Mouse (Mus musculus) layer of hippocampus, postnatal 14 days (tissue): ENCODE data around the gene Olfr70. TPM values are rescaled to one million over a fixed set of nuclear protein-coding genes. Genes with fewer than 3 reads are reported as not detected.

Experiments used
- DNase-seq, 2 experiments: peaks; one replicate each; pipeline ENCODE4 v3.0.0; 2021 to 2022; ENCODE audit warnings: low spot score in 2 of 2, mixed read lengths in 1 of 2
- long read RNA-seq, 2 experiments: library from polyadenylated mRNA; stranded (forward); transcript quantifications; one replicate each; pipeline ENCODE4 v2.0.0; 2021
- total RNA-seq, 2 experiments: library from RNA; stranded (reverse); gene quantifications; 2 replicates each; pipeline ENCODE4 v1.2.3; 2021

The Olfr70 gene
- total RNA-seq = not detected
- long read RNA-seq, experiment 1 = 0 reads
- long read RNA-seq, experiment 2 = 0 reads

DNA sequence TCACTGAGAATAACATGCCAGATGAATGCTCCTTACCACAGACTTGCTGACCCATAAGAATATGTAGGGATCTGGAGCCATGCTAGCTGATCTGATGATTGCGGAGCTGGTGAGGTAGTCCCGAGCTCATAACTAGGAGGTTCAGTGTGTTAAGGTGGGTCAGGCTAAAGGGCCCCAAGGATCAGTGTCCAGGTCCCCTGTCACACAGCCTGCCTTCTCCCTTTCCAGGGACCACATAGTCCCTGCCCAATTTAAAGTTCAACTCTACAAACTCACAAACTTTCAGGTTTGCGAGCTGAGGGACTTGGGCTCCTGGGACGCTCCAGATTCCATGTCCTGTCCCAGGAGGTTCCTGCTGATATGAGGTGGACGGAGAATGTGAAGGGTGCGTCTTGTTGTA is at the start of gene Olfr70:
Gene Olfr70, minus strand, starts transcription at position 101 of the 400 bp plus-strand sequence.
- no peak for DNase-seq

DNA sequence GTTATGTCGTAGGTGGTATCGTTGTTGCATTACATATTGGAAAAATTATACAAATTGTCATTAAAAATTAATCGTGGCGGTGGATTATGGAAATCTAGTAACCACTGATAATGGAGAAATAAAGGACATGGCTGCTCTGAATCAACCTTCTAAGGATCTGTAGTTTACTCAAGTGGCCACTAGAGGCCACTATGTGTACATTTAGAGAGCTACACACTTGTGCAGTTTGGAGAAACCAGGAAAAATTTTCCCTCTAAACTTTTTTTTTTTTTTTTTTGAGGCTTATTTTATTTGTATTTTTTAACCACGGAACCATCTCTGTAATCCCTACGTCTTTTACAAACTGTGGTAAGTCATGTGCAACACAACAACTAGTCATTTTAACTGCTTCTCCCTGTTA is 44.6 kb upstream of the Olfr70 start:
- DNase-seq = peak in 1 of 2 experiments; percentile 62

DNA sequence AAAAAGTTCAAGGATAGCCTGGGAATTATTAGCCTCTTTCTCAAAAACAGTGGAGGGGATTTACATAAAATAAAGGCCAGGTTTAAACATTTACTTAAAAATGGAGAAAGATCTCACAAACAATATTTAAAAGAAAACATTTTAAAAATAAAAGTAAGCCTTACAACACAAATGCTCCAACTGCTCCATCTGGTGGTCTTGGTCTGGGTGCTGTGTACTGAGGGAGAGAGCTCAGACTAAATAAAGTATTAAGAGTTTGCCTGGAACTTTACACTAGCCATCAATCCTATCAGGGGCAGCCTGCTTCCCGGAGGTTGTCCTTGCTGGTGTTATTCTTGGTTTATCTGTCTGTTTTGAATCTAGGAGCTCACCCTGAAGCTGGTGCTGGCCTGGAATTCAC is 42.5 kb upstream of the Olfr70 start:
- DNase-seq = no peak

DNA sequence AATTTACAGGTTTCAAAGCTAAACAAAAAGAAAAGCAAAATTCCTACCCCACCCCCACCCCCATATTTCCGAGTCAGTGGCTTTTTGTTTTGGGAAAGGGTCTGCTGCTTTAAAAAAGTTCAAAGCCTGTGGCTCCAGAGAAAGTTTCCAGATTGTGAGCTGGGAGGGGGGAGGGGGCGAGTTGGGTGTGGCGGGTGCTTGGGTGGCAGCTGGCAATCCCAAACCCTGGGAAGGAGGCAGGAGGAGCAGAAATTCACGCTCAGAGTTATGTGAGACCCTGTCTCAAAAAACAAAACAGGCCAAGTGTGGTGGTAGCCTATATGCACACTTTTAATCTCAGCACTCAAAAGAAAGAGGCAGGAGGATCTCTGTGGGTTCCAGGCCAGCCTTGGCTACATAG is 42.0 kb upstream of the Olfr70 start:
- DNase-seq = no peak

DNA sequence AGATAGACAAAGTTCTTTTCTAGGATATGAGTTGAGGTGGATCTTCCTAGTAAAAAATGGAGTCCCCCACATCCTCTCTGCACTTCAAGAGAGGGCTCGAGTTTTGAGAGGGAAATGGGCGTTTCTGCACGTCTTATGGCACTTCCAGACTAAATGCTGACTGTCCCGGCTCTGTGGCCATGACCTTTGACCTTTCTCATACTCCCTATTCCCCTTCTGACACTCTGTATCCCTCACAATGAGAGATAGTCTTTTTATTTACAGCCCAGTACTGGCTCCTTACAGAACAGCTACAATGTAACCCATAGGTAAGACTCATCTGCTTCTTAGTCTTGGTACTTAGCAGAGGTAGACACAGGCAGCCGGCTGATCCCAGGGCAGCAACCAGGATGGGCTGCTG is 40.9 kb upstream of the Olfr70 start:
- no peak for DNase-seq

DNA sequence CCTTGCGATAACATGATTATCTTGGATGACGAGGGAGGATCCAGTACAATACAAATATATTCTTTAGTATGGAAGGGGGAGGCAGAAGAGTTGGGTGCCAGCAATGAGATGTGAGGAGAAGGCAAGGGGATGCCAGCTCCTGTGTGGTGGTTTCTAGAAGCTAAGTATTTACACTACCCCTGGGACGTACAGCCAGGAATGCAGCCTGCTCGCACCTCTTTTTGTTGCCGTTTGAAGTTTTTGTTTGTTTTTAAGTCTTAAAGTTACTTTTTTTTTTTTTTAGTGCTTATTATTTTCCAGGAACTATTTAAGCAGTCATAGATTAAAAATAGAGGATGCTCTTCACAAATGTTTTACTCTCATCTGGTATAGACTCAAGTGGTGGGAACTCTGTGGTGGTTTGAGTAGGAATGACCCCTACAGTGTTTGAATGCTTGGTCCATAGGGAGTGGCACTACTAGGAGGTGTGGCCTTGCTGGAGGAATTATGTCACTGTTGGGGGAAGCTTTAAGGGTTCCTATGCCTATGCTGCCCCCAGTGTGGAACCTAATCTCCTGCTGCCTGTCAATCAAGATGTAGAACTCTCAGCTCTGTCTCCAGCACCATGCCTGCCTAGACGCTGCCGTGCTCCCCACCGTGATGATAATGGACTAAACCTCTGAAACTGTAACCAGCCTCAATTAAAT is 38.5 kb upstream of the Olfr70 start:
- no peak for DNase-seq

DNA sequence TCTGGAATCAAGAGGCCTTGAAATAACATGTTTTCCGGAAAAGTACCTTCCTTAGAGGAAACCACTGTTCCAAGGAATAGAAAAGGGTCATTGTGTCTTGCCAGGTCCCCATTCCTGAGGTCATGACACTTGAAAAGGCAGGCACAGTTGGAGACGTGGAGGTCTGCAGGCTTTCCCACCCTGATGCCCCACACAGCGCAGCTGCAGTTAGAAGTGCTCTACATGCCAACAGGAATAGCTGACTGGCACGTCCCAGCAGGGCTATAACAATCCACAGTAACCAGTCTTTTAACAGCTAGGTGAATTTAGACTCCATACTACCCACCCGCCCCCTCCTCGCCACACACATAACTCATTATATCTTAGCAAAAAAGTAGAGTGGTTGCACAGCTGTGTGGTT is 36.5 kb upstream of the Olfr70 start:
- DNase-seq = no peak

DNA sequence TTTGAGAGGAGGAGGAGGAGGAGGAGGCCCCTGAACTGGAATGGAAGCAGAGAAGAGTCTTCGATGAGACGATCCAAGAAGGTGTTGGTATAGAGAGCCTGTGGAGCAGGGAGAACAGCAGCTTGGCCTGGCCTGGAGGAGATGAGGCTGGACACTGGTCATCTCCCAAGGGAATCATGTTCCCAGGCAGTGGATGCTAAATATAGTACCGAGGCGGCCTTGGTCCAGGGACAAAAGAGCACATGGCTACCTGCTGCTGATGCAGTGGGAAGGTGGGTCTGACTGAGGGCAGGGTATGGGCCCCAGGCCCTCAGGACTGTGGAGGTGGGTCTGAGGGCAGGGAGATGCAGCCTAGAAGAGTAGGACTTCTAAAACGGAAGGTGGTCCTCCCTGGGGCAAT is 32.6 kb upstream of the Olfr70 start:
- no peak for DNase-seq

DNA sequence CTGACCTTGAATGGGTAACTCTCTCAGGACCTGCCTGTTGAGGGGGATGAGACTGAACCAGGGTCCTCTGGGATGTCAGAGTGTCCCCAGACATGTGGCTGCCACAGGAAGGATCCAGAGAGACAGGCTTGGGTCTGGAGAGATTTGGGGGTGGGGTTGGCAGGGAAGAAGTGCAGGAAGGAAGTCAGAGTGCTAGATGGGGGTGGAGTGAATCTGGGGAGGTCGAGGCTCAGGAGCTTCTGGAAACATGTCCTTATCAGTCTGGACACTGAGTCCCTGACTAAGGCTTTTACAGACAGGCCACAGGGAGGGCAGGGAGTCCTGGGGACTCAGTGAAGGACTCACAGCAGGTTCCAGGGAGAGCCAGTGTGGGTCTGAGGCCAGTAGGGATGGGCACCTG is 31.6 kb upstream of the Olfr70 start:
- no peak for DNase-seq

DNA sequence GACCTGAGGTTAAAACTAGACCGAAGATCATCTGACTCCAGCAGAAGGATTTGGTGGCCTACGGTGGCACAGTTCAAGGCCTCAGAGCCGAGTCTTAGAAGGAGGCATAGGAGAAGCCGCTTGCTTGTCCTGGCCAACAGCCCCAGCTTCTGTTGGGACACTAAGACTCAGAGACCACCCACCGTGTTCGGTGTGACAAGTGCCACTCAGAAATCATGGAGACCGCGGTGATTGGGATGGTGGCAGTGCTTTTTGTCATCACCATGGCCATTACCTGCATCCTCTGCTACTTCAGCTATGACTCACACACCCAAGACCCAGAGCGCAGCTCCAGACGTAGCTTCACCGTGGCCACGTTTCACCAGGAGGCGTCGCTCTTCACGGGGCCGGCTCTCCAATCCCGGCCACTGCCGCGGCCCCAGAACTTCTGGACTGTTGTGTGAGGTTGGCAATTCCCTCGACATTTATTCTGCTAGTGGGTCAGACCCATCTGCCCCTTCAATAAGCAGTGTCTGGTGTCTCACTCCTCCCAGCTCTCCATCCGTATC is 30.2 kb upstream of the Olfr70 start:
- no peak for DNase-seq

DNA sequence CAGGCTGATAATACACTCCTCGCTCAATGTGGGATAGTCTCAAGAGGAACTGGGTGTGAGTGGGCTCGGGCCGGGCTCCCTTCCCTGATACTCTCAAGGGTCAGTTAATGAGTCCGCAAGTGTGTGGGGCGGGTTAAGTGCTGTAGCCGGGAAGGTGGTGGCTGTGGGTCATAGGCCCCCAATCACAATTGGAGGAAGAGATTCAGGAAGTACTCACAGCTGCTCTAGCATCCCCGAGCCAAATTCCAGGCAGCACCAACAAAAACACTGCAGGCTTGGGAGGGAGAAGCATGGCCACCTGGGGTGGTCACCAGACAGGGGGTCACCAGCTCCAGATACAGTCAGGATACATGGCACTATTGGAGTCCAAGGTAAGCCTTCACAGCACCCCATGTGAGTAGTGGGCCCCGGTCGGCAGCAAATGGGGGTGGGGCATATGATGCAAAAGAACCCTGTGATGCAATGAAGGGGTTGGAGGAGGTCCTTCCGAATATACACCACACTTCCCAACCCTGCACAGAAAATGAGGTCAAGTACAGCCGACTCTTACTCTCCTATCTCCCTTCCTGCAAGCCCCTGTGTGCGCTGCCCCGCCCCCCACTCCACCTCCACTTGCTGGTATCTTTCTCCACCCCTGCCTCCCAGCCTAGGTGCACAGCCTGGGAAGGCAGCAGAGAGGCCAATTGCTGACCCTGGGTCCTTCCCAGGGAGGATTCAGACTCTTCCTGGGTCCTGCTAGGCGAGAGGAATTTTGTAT is 29.4 kb upstream of the Olfr70 start, which contains the start of gene Spaar:
Gene Spaar, plus strand, starts transcription at position 241 of the 757 bp plus-strand sequence.
- DNase-seq = no peak

DNA sequence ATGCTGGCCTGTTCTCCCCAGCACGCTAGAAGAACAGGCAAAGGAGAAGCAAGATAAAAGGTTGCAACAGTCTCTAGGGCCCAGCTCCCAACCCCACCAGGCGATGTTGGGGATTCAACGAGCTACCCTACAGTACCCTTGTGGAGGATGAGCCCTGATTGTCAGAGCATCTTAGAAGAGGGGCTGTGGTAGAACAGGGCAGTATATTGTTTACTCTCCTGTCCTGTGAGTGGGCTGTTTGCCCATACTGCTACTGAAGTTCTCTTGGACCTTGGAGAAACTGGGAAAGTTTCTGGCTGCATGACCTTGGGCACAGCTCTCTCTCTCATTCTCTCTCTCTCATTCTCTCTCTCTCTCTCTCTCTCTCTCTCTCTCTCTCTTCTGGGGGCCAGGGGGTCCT is 28.5 kb upstream of the Olfr70 start:
- no peak for DNase-seq

DNA sequence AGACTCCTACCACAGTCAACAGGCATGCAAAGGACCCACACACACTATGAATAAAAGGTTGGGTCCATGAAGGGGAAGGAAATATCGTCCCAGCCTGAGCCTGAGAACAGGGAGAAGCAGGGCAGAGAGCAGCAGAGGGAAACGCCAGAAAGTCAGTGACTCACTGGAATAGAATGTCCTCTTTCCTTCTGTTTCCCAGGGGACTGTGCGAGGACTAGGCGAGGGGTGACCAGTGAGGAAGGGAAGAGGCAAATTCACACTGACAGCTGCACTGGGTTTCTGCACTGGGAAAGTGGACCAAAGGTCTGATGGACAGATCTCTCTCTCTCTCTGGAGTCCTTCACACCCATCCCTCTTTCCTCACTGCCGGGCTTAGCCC is 28.0 kb upstream of the Olfr70 start:
- no peak for DNase-seq

DNA sequence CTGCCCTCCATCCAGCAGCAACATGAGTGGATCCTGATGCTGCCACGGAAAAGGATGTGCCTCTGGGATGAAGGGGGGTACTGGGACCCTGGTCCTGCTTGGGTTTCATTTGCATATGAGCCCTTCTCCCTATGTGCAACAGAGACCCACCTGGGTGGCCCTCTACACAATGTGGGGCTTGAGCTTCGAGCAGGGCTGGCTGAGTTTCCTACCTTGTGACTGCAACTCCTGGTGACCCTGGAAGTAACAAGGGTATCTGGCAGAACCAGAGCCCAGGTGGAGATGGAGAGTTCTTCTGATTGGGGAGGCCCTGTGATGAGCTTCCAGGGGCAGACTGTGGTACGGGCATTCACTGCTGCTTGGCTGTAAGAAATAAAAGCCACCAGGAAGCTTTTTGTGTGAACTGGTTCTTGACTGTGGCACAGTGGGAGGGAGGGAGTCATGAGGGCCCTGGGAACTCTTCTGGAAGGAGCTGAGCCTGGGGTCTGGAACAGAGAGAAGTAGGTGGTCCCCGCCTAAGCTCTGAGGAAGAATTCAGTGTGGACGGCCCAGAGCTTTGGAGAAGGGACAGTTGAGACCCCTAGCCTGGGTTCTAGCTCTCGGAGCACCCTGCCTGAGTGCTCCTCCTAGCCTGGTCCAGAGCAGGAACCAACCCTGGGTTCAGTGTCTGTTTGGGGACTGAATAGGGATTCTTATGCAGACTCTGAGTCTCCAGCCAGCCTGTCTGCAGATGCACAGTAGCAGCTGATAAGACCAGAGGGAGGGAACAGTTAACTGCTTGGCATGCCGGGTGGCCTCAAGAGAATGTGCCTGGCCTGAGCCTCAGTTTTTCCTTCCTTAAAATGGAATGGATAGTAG is 27.3 kb upstream of the Olfr70 start:
- no peak for DNase-seq

DNA sequence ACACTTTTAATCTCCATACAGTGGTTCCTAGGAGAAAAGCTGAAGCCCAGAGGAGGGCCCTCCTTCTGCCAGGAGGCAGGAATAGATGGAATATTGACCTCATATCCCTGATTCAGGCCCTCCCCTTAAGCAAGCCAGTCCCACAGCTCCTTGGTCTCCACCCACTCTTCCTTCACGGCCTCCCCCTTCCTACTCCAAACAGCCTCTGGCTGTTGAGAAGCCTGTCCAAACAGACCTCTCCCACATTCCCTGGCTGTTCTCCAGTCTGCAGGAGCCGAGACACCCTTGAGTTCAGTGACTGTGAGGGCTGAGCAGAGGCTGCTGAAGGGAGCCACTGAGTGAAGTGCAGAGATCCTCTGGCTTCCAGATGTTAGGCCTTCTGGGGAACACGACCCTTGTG is 26.4 kb upstream of the Olfr70 start, which contains the start of gene Hrct1:
Gene Hrct1, plus strand, starts transcription at position 194 of the 400 bp plus-strand sequence.
- DNase-seq = no peak

DNA sequence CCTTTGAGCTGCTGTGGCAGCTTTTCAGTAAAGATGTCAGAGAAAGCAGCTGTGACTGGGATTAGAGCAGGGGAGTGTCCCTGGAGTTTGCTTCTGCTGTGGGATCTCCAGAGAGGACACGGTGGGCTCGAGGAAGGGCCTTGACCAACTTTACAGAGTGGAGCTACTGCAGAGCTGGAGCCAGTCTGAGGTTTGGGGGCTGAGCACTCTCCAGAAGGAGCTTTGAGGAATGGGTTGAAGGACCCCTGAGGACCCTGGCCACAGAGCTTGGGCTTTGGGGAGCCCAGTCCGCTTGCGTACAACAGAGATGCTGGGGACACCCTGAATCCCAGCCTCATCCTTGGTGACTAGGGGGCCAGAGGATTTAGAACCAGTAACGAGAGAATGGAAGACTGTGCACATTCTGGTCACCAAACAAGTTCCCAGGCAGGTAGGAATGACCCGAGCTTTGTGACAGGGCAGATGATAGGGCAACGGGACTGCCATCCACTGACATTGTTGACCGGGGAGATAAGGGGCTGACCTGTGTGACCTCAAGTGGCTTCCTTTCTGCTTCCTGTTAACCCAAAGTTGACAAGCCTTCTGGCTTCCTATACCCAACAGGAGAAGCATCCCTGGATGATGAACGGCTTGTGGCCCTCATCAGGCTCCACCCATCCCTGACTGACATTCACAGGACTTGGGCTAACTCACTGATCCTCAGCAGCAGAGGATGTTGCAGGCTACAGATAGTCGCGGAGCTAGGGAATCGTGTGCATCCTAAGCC is 25.8 kb upstream of the Olfr70 start:
- DNase-seq = no peak

DNA sequence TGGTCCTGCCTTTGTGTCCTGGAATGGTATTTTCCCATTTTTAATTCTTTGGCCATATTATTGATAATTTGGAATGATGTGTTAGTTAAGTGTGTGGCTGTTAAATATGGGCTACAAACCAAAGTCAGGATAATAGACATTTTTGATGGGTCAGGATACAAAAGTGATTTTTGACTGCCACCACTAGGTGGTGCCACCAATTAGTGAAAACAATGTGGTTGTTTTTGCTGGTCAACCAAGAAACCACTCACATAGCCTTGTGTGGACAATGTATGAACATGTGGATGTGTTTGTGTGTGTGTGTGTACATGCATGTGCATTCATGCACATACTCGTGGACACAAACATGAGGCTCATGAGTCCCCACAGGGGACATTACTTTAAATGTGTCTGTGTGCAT is 24.2 kb upstream of the Olfr70 start:
- DNase-seq = peak in 1 of 2 experiments; percentile 36

DNA sequence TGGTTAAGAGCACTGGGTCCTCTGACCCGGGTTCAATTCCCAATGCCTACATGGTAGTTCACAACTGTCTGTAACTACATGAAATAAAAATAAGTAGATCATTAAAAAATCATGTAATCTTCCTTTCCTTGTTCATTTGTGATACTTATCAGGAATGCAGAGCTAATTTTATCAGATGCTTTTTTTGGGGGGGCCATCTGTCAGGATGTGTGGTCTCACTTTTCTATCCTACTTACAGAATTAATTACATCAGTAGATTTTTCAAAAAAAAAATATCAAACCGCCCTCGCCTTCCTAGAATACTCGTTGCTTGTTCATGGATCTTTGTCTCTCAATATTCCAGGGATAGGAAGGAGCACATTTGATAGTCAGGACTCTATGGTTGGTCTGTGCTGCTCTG is 21.6 kb upstream of the Olfr70 start:
- peak in 1 of 2 experiments; percentile 53 for DNase-seq

DNA sequence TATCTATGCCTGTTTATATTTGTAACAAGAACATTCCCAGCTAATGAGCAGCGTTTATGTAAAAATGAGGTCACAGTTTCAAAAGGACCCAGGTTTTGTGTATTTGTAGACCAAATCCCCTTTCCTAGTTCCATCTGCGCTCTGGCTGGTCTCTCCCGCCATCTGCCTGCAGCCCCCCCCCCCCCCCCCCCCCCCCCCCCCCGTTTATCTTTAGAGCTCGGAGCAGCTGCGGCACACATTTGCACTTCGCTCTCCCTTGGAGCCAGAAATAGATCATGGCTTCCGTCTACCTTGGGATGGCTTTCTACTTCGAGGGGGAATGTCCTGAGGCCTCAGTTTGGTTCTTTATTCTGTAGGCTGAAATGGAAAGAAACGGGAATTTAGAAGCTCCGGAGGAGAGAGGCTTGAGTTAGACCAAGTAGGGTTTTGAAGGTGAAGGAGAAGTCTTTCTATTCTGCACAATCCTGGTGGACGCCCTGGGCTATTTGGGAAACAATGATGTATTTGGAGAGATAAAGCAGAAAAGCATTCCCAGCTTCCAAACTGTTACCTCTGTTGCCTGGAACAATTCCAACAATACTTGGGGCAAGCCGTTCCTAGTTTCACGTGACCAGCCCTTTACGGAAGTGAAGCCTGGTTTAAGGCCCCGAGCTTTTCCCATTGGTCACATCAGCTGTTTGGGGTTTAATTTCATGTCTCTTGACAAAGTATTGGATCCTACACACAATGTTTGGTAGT is 20.1 kb upstream of the Olfr70 start:
- peak in 1 of 2 experiments; percentile 32 for DNase-seq

DNA sequence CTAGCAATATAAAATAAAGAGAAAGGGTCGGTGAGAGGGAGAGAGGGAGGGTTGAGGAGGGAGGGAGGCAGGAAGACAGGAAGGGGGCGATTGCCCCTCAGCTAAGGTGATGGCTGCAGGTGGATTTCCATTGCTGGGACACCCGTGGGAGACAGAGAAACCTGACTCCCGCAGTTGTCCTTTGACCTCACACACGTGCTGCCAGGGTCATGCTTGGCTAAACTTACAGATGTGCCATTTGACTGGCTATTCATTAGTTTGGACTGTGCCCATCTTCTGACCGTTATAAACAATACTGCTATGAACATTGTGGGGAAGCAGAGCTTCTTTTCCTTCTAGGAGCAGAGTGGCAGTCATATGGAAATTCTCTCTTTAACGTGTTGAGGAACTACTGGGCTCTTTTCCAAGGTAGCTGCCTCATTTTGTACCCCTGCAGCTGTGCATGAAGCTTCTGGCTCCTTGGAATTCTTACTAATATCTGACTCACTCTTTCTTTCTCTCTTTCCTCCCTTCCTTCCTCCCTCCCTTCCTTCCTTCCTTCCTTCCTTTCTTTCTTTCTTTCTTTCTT is 13.1 kb upstream of the Olfr70 start:
- no peak for DNase-seq
